Mouse (Mus musculus) testis, postnatal 10 days (tissue): ENCODE measurements at regions not wholly inside any gene's neighbourhood (a gene's known extent, or its start where the extent isn't known, plus 50 kb on each side); places are given as distances from the start of the nearest gene placed in this dataset.

Experiments
- DNase-seq: peaks from one replicate; pipeline ENCODE4 v3.0.0; 2021; ENCODE audit warnings: low spot score

DNA sequence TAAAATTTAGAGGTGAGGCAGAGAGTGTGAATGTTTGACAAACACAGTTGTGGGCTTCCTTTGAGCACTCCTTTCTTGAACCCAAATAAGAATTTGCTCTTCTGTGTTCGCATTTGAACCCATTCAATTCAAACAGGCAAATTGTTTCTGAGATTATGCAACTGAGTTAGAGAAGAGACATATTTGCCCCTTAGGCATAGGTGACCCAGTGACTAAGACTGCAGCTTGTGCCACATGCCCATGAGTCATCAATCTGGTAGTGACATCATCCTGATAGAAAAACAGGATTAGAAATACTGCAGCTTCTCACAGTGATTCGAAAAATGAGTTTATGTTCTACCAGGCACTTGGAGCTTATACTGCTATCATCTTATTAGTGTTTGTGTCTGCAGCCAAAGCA is 67.2 kb downstream of the Zfp622 start:
- DNase-seq: no peak

DNA sequence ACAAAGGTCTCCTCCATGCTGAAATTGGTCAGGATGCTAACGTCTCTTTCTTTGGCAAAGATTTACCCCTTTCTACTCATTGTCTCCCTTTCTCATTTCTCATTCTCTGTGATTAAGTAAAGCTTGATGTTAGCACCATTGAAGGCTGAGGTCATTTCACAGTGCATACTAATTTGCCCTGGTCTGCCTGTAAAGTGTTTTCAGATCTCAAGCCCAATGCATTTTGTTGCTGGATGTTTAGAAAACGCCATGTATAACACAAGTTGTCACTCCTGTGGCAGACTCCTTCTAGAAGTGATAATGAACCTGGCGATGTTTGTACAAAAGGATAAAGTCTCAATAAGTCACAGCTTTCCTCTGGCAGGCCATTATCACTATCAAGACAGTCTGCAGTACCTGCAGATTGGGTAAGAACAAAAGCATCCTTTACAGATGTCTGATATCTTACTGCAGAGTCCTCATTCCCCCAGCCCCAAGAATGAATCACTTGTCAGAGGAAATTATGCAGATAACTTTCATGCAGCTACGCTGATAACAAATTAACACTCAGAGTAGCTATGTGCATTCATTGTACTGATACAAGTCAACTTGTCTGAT is 68.7 kb downstream of the Zfp622 start:
- DNase-seq: no peak

DNA sequence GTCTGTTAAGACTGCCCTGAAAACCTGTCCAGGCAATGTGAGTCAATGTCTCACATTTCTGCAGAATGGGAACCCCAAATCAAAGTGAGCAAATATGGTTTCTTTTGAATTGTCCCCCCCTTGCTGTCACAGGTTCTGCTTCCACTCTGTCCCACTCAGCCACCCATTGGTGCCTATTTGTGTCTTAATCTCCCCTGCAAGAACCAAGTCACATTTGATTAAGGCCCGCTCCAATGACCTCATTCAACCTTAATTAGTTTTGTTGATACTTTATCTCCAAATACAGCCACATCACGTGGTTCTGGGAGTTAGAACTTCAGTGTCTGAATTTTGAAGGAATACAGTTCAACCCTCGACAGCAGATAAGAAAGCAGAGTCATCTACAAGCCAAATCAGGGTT is 73.9 kb downstream of the Zfp622 start:
- DNase-seq: no peak

DNA sequence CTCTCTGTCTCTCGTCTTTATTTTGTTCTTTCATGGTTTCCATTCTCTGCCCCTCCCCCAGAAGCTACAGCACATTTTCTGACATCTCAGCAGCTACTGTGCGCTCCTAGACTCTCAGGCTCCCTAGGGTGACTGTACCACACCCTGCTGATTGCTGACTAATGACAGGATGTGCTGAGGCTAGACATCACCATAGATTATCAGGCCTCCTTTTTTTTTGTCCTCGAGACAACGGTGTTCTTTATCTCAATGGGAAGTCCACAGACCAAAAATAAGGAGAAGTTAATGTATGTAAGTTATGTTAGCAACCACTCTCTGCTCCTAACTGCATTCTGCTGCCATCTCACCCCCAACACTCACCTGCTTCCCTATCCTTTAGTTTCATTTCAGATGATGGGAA is 116.0 kb downstream of the Zfp622 start:
- no peak for DNase-seq

DNA sequence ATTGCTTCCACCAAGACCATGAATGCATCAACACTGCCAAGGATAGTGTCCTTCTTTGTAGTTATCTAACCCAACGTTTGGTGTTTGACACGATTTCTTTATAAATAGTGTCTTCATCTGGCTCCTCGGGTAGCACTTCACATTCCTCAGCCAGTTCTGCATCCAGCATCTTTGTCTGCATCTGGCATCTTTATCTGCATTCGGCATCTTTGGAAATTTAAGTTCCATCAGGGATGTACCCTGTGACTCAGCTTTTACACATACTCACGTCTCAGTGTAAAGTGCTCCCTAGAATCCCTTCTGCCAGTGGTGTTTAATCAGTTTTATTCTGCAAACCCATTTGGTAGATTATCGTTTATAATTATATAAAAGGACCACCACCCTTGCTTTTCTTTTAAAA is 123.8 kb downstream of the Zfp622 start:
- DNase-seq: no peak

DNA sequence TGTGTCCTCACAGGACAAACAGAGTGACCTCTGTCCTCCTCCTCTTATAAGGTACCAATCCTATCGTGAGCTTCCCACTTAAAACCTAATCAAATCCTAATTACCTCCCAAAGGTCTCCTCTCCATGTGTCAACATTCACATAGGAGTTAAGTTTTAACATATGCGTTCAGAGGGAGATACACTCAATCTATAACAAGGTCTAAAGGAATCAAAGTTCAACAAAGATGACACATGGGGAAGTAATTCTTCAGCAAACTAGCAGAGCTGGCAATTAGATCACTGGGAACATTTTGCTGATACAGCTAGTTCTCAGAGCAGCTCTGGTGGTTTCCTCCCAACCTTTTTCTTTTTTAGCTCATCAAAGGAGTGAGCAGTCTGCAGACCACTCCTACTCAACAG is 160.0 kb downstream of the Zfp622 start:
- DNase-seq: no peak

DNA sequence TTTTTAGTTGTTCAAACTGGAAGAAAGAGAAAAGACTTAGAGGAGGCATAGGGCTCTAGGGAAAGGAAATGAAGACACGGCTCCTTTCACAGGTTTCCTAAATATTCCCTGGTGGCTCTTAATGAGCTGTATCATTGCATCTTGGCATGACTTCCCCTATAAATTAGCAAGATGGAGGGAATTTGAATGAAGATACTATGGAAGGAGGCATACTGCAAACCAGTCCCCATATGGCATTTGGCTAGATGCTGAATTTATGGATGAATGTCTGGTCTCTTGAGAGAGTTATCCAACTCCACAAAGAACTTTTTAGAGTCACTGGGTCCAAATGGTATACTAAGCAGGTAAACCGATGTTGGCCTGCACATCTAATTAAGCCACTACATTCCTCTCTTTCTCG is 150.3 kb upstream of the March11 start:
- no peak for DNase-seq

DNA sequence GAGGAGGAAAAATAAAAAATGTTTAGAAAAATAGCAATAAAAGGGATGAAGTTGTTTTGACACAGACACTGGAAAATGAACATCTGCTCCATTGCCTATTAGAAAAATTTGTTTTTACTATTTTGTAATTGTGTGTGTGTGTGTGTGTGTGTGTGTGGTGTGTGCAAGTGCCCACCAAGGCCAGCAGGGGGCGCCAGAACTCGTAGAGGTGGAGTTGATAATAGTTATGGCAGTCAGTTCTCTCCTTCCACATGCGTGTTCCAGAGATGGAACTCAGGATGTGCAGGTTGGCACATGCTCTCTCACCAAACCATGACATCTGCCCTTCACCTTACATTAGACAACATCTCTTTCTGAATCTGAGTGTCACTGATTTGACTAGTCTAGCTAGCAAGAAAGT is 123.9 kb upstream of the March11 start:
- peak; percentile 43 for DNase-seq

DNA sequence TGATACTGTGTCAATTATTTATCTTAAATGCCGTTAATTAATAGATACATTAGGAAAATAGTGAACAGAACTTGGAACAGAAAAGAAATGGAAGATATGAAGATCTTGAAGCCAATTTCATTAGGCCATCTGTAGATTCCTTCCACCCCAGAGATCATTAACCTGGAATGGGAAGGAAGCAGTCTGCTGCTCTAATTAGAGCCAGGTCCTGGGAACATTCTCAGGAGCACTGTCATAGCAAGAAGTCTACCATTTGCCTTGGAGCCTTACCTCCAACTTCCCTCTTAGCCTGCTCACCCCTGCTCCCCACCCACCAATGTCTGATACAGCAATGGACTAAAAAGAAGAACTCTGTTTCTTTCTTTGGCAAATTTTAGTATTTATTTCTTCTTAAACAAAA is 113.3 kb upstream of the March11 start:
- DNase-seq: no peak

DNA sequence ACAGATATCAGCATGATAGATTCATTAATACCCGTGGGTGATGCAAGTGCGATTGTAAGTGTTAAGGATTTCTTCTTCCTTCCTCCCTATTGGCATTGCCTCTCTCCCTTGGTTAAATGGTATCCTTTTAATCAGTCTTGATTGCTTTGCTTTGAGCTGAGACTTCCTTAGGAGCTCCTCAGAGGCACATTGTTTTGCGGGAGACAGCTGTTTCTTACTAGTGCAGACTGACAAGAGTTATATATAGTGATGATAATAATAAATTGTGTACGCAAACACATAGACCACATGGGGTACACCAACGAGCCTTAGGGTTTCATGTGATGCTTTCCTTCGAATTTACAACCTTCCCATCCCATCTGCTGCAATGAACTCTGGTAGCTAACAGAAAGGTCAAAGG is 102.0 kb upstream of the March11 start:
- no peak for DNase-seq

DNA sequence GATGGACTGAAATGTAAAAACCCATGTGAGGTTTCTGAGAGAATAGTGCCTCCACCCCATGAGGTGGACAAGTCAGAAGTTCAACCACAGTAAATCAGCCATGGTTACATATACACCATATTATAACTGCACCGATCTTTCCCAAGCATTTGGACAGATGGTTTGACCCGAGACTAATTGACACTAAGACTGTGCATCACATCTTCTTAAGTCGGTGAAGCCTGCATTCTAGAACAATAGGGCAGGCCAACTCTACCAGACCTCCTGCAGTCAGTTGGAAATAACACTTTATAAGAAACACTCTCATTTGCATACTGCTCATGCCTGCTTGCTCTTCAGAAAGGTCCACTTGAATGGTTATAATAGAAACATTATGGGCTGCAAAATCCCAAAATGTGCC is 88.0 kb upstream of the March11 start:
- DNase-seq: no peak

DNA sequence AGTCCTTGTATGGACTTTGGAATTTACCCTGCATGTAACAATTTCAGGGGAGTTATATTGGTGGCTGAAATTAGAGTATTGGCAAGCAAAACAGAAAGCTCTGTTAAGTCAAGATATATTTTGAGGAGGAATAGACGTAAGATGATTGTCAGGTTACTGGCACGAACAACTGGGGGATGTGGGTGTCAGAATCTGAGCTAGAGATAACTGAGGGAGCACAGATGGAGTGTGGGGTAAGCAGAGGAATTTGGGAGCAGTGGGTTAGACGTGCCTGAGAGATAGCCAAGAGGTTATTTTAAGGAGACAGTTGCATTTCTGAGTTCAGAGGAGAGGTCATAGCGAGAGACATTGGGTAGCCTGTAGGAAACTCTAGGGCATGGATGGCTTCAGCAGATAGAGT is 80.2 kb upstream of the March11 start:
- no peak for DNase-seq
